Mouse (Mus musculus) kidney, embryonic 16.5 days (tissue): Measurements from ENCODE around the gene Imp3. TPM values are rescaled to one million over a fixed set of nuclear protein-coding genes. Genes with fewer than 3 reads are reported as not detected.

Source experiments
- ATAC-seq: fragments of 200-750 bp; cut with Nextera tagmentation; 2 replicates; pipeline ENCODE4 v1.8.0; 2017; ENCODE audit warnings: moderate TSS enrichment; ENCODE audit not compliant: low FRiP score, low TSS enrichment
- H3K27ac ChIP-seq: fragments of 300-500 bp; sonication (generic); 2 replicates; pipeline ENCODE4 v1.5.1; 2014; ENCODE audit warnings: low read length
- H3K27me3 ChIP-seq: fragments of 300-500 bp; sonication (generic); 2 replicates; pipeline ENCODE4 v1.6.1; 2014; ENCODE audit warnings: low read length, control low read depth, mixed read lengths; ENCODE audit not compliant: insufficient read depth
- H3K36me3 ChIP-seq: fragments of 300-500 bp; sonication (generic); 2 replicates; pipeline ENCODE4 v1.6.1; 2014; ENCODE audit warnings: low read length, control low read depth, mixed read lengths; ENCODE audit not compliant: insufficient read depth
- H3K4me1 ChIP-seq: fragments of 300-500 bp; sonication (generic); 2 replicates; pipeline ENCODE4 v1.6.1; 2014; ENCODE audit warnings: low read length, control low read depth, mixed read lengths; ENCODE audit not compliant: insufficient read depth
- H3K4me2 ChIP-seq: fragments of 300-500 bp; sonication (generic); replicated peaks from 2 replicates; pipeline ENCODE4 v1.6.1; 2014; ENCODE audit warnings: low read depth, low read length
- H3K4me3 ChIP-seq: fragments of 300-500 bp; sonication (generic); 2 replicates; pipeline ENCODE4 v1.5.1; 2014; ENCODE audit warnings: mild to moderate bottlenecking, low read length
- H3K9ac ChIP-seq: fragments of 300-500 bp; sonication (generic); replicated peaks from 2 replicates; pipeline ENCODE4 v1.6.1; 2014; ENCODE audit warnings: low read length
- H3K9me3 ChIP-seq: fragments of 300-500 bp; sonication (generic); 2 replicates; pipeline ENCODE4 v1.6.1; 2016; ENCODE audit warnings: low read length, control low read depth
- WGBS: fragments of 180-500 bp; shearing (Covaris S2); extraction: QIAGEN DNeasy Blood & Tissue Kit; methylation state at CpG from one replicate; pipeline ENCODE4 v1.1.7; 2014; 5-methylcytosine and 5-hydroxymethylcytosine counted together
- polyA plus RNA-seq: library from polyadenylated mRNA; unstranded; fragments of >200 nt; fragmentation: Nextera tagmentation; extraction: Ambion mirVana; gene quantifications from 2 replicates; pipeline ENCODE4 v1.2.1, GENCODE M21; 2015

Imp3 gene
- polyA plus RNA-seq, 1 experiment from 2014 or later: 89.7 TPM

DNA sequence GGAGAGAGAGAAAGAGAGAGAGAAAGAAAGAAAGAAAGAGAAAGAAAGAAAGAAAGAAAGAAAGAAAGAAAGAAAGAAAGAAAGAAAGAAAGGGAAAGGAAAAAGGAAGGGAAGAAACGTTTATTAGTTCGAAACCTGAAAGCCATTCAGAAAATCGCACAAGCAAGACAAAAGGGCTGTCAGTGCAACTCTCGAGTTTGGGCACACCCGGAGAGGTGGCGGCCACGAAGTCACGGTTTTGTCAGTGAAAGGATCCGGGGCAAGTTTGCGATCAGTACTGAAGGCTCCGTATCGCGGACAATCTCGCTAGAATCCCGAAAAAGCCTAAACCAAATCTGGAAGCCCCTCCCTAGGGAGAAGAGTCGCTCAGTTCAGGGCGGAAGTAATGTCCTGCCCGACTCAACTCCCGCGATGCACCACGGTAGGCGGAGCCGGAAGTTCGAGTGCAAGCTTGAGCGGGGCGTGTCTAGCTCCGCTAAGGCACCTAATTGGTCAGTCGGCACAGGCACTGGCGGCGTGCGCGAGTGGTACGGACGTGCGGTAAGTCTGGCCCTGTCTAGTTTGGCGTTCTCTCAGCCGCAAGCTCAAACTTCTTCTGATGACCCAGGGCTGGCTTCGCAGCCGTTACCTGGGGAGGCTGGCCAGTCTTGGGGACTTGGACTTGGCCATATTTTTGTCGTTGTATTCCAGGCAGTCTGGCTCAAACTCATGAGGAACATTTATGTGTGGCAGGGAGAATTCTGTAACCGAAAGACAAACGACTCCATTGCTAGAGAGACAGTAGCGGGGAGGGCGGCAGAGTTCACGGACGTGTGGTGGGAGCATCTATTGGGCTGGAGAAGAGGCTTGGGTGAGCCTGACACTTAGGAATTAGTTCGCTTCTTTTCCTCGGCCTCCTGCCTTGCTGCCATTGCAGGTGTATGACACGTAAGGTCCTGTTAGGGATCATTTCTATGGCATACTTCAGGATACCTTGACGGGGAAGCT, 13.4 kb downstream of the Imp3 start, which contains the start of gene Snupn:
Snupn (plus strand) TSS at position 465 of the 987 bp plus-strand sequence.
- H3K4me3 ChIP-seq: peak within 1 kb of the TSS; percentile 77
- peak; percentile 100 for ATAC-seq
- WGBS: under 1% methylated on average over 50 of the region's 50 CpGs
- H3K27ac ChIP-seq: peak within 1 kb of the TSS; percentile 93
- H3K4me1 ChIP-seq: peaks cover 8% of the 10 kb centered on the region
- no peaks in the 10 kb centered on the region for H3K27me3 ChIP-seq
- H3K9me3 ChIP-seq: no peaks in the 10 kb centered on the region
- H3K4me2 ChIP-seq: peak within 1 kb of the TSS; percentile 86
- H3K36me3 ChIP-seq: peaks cover 1% of the 10 kb centered on the region; the same call in 1 of the 2 replicates
- H3K9ac ChIP-seq: peak within 1 kb of the TSS; percentile 84

DNA sequence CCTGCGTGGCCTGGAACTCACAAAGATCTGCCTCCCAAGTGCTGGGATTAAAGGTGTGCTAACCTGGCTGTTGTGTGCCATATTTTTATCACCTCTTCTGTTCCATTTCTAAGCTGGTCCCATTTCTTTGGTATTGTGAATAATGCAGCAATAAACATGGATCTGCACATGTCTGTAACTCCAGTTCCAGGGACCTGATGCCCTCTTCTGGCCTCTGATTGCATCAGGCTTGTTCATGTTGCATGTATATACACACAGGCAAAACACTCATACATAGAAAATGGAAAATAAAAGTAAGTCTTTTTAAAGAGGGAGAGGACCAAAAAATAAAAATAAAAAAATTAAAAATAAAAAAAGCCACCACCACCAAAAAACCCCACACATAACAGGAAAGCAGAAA, 16.3 kb downstream of the Imp3 start:
- no peak for ATAC-seq

DNA sequence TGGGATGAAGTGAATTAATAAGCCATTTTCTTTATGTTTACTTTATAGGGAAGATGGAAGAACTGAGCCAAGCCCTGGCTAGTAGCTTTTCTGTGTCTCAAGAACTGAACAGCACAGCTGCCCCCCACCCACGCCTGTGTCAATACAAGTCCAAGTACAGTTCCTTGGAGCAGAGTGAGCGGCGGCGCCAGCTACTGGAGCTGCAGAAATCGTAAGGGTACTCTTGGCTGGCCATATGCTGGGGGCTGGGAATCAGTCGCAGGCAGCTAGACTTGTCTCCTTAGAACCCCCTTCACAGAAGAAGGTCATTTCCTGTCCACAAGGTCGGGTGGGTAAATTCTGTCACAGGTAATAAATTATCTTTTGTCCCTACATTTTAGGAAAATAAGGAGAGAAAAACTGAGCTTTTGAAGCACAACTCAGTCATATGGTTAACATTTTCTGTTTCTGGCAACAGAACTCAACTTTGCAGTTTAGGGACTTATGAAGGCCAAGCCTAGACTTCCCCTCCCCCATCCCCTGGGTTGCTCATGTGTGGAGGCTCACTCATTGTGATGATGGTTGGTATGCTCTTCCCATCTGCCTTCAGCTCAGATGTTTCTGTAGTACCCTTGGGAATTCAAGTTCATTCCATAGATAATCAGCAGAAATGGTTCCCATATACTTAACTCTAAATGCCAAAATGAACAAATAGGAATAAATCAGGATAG, 19.8 kb downstream of the Imp3 start:
- no peak overlapping the region; the same call in 1 of the 2 replicates for H3K27ac ChIP-seq
- no peaks in the 10 kb centered on the region for H3K9me3 ChIP-seq
- no peaks in the 10 kb centered on the region for H3K27me3 ChIP-seq
- H3K36me3 ChIP-seq: peaks cover 10% of the 10 kb centered on the region
- 49% methylated on average over 7 of the region's 7 CpGs for WGBS
- no peak overlapping the region for H3K4me3 ChIP-seq
- no peak for ATAC-seq
- H3K4me2 ChIP-seq: no peak overlapping the region
- H3K9ac ChIP-seq: no peak overlapping the region
- H3K4me1 ChIP-seq: 0 out of 2 replicates have a peak, but pooled peaks cover 4% of the 10 kb centered on the region

More for the DNA sequence above, 16.3 kb downstream of the Imp3 start:
- H3K27me3 ChIP-seq: no peaks in the 10 kb centered on the region
- H3K4me3 ChIP-seq: no peak overlapping the region
- no peak overlapping the region for H3K9ac ChIP-seq
- H3K4me2 ChIP-seq: no peak overlapping the region
- H3K9me3 ChIP-seq: no peaks in the 10 kb centered on the region
- H3K4me1 ChIP-seq: peaks cover 12% of the 10 kb centered on the region
- H3K36me3 ChIP-seq: peaks cover 4% of the 10 kb centered on the region; the same call in 1 of the 2 replicates
- no peak overlapping the region for H3K27ac ChIP-seq
- WGBS: 95% methylated on average over 1 of the region's 1 CpGs

DNA sequence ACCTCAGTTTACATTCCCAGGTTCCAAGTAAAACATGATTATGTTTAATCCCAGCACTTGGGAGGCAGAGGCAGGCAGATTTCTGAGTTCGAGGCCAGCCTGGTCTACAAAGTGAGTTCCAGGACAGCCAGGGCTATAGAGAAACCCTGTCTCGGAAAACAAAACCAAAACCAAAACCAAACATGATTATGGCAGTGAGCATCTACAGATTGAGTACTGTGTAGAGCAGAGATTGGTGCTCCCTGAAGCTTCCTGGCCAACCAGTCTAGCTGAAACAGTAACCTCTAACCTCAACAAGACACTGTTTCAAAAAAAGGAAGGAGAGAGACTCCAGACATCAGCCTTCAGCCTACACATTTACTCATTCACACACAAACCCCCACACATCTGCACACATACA, 21.4 kb downstream of the Imp3 start:
- Histone ChIP-seq H3K4me1 (0 out of 2 replicates have a peak, but pooled peaks cover 4% of the 10 kb centered on the region), H3K4me2 (no peak overlapping the region), H3K9me3 (no peaks in the 10 kb centered on the region), H3K9ac (no peak overlapping the region), H3K27me3 (no peaks in the 10 kb centered on the region), H3K36me3 (peaks cover 22% of the 10 kb centered on the region), H3K27ac (no peak overlapping the region), H3K4me3 (no peak overlapping the region)
- WGBS: 96% methylated on average over 2 of the region's 2 CpGs
- no peak for ATAC-seq

DNA sequence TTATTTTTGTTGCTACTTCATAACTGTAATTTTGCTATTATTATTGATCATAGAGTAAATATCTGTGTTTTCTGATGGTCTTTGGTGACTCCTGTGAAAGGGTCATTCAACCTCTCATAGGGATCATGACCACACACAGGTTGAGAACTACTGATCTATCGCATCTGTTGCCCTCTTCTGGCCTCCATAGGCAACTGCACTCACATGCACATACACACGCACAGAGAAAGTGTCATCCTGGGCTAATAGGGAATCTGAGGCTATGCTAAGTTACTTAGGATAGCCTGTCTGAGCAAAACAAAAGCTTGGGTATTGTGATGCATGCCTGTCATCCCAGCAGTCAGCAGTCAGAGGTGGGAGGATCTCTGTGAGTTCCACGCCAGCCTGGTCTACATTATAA, 24.3 kb downstream of the Imp3 start:
- 94% methylated on average over 3 of the region's 3 CpGs for WGBS
- ATAC-seq: no peak
- Histone ChIP-seq H3K4me2 (no peak overlapping the region), H3K9me3 (no peaks in the 10 kb centered on the region), H3K4me1 (0 out of 2 replicates have a peak, but pooled peaks cover 4% of the 10 kb centered on the region), H3K9ac (no peak overlapping the region), H3K4me3 (no peak overlapping the region), H3K36me3 (peaks cover 28% of the 10 kb centered on the region), H3K27me3 (no peaks in the 10 kb centered on the region), H3K27ac (no peak overlapping the region)

DNA sequence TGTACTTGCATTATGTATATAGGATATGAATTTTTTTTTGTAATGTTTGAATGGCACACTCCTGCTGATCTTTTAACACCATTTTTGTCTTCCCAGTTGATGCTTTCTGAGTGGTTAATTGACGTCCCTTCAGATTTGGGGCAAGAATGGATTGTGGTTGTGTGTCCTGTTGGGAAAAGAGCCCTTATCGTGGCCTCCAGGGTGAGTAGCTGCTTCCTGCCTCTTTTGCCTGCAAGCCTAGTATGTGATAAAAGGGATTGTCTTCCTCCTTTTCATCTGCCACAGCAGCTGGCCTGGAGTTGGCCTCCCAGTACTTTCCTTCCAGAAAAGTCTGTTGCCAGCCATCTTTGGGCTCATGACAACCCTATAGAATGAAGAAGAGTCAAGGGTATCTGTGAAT, 32.9 kb downstream of the Imp3 start:
- H3K9me3 ChIP-seq: no peaks in the 10 kb centered on the region
- H3K27me3 ChIP-seq: no peaks in the 10 kb centered on the region
- no peaks in the 10 kb centered on the region for H3K4me1 ChIP-seq
- no peak overlapping the region for H3K4me2 ChIP-seq
- peaks cover 17% of the 10 kb centered on the region for H3K36me3 ChIP-seq
- ATAC-seq: no peak
- H3K9ac ChIP-seq: no peak overlapping the region
- no peak overlapping the region for H3K27ac ChIP-seq
- WGBS: 89% methylated on average over 2 of the region's 2 CpGs
- H3K4me3 ChIP-seq: no peak overlapping the region

DNA sequence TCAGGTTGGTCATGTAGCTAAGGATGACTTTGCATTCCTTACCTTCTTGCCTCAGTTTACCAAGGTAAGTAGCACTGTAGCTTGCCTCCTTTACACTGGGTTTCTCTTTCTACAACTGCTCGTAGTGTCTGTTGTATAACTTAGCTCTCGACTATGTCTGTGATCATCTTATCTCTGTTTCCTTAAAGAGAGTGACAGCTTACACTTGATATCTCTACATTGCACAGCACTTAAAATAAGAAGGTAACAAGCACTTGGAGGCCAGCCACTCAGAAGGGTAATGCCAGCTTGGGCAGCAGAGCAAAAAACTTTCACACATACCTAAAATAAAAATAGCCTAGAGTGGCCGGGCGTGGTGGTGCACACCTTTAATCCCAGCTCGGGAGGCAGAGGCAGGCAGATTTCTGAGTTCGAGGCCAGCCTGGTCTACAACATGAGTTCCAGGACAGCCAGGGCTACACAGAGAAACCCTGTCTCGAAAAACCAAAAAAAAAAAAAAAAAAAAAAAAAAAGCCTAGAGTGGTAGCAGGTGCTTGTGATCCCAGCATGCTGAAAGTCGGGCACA, 36.8 kb downstream of the Imp3 start:
- H3K4me1 ChIP-seq: no peaks in the 10 kb centered on the region
- no peaks in the 10 kb centered on the region for H3K27me3 ChIP-seq
- no peak overlapping the region for H3K4me2 ChIP-seq
- no peak overlapping the region for H3K4me3 ChIP-seq
- H3K9ac ChIP-seq: no peak overlapping the region
- no peak for ATAC-seq
- H3K36me3 ChIP-seq: peaks cover 9% of the 10 kb centered on the region
- WGBS: 93% methylated on average over 7 of the region's 8 CpGs
- no peaks in the 10 kb centered on the region for H3K9me3 ChIP-seq
- no peak overlapping the region for H3K27ac ChIP-seq

DNA sequence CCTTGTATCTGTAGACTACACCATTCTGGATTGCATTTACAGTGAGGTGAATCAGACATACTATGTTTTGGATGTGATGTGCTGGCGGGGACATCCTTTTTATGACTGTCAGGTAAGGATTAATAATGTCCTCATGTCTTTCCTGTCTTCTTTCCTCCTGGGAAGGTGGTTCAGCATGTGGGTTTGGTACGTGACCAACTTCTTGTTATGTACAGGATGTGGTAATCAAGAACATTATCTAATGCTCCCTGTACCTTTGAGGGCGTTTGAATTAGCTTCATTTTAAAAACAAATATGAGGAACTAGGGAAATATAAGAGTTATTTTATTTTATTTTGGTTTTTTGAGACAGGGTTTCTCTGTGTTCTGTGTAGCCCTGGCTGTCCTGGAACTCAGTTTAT, 37.9 kb downstream of the Imp3 start:
- H3K27me3 ChIP-seq: no peaks in the 10 kb centered on the region
- ATAC-seq: no peak
- H3K4me2 ChIP-seq: no peak overlapping the region
- peaks cover 14% of the 10 kb centered on the region for H3K36me3 ChIP-seq
- no peak overlapping the region for H3K27ac ChIP-seq
- no peak overlapping the region for H3K4me3 ChIP-seq
- H3K9ac ChIP-seq: no peak overlapping the region
- no peaks in the 10 kb centered on the region for H3K9me3 ChIP-seq
- 77% methylated on average over 3 of the region's 3 CpGs for WGBS
- no peaks in the 10 kb centered on the region for H3K4me1 ChIP-seq

DNA sequence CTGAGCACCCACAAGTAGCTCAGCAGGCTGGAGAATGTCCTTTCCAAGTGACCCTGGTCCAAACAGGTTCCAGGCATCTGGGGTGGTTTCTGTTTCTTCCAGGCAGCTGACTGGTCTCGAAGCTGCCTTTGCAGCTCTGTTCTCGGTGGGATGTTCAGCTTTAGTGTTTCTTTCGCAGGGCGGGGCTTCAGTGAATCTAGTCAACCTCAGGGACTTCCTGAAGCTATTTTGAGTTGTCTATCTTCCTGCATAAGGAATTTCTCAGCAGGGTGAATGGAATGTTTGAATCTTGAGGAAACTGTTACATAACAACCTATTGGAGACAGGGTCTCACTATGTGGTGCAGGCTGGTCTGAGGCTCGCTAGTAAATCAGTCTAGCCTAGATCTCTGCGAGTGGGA, 42.9 kb downstream of the Imp3 start:
- Histone ChIP-seq H3K4me1 (no peaks in the 10 kb centered on the region), H3K4me3 (no peak overlapping the region), H3K36me3 (peaks cover 10% of the 10 kb centered on the region), H3K9ac (no peak overlapping the region), H3K9me3 (no peaks in the 10 kb centered on the region), H3K27me3 (no peaks in the 10 kb centered on the region), H3K4me2 (no peak overlapping the region), H3K27ac (no peak overlapping the region)
- 92% methylated on average over 6 of the region's 6 CpGs for WGBS
- no peak for ATAC-seq
